Mouse (Mus musculus): ENCODE measurements around the gene Creb5.

- TF ChIP-seq POLR2A (IDR thresholded peaks at IDR 0.05; ENCODE audit: low read depth, low read length) (no peak), CTCF (IDR thresholded peaks at IDR 0.05; ENCODE audit: borderline replicate concordance, insufficient read depth, low read length) (no peak)
These were observed 350.6 kb downstream of the Creb5 start for GRCm38 (mm10) chr6:53637356-53638351.
